Mouse (Mus musculus) intestine, embryonic 14.5 days (tissue): ENCODE measurements at regions not wholly inside any gene's neighbourhood (a gene's known extent, or its start where the extent isn't known, plus 50 kb on each side); places are given as distances from the start of the nearest gene placed in this dataset.

Experiments used
- ATAC-seq: fragments of 200-750 bp; cut with Nextera tagmentation; replicated peaks from 2 replicates; pipeline ENCODE4 v1.8.0; 2017; ENCODE audit warnings: low read depth, moderate number of reproducible peaks, moderate TSS enrichment, moderate library complexity; ENCODE audit not compliant: low FRiP score, low TSS enrichment
- DNase-seq: peaks from one replicate; pipeline ENCODE4 v3.0.0-alpha.2; 2018; ENCODE audit warnings: low spot score
- H3K27ac ChIP-seq: fragments of 300-500 bp; sonication (generic); 2 replicates; pipeline ENCODE4 v1.5.1; 2014; ENCODE audit warnings: low read depth, mild to moderate bottlenecking, control low read depth
- H3K27me3 ChIP-seq: fragments of 300-500 bp; sonication (generic); replicated peaks from 2 replicates; pipeline ENCODE4 v1.6.1; 2014; ENCODE audit warnings: low read length, control low read depth; ENCODE audit not compliant: control insufficient read depth, insufficient read depth
- H3K36me3 ChIP-seq: fragments of 300-500 bp; sonication (generic); 2 replicates; pipeline ENCODE4 v1.6.1; 2014; ENCODE audit warnings: low read length, control low read depth; ENCODE audit not compliant: control insufficient read depth, insufficient read depth
- H3K4me1 ChIP-seq: fragments of 300-500 bp; sonication (generic); replicated peaks from 2 replicates; pipeline ENCODE4 v1.6.1; 2014; ENCODE audit warnings: low read length, control low read depth, mixed read lengths; ENCODE audit not compliant: control insufficient read depth, insufficient read depth
- H3K4me2 ChIP-seq: fragments of 300-500 bp; sonication (generic); 2 replicates; pipeline ENCODE4 v1.6.1; 2014; ENCODE audit warnings: low read length
- H3K4me3 ChIP-seq: fragments of 300-500 bp; sonication (generic); 2 replicates; pipeline ENCODE4 v1.5.1; 2014; ENCODE audit warnings: low read depth, low read length, control low read depth, mixed read lengths
- H3K9ac ChIP-seq: fragments of 300-500 bp; sonication (generic); 2 replicates; pipeline ENCODE4 v1.6.1; 2014; ENCODE audit warnings: mild to moderate bottlenecking, low read length
- H3K9me3 ChIP-seq: fragments of 300-500 bp; sonication (generic); 2 replicates; pipeline ENCODE4 v1.6.1; 2016; ENCODE audit warnings: low read length, control low read depth; ENCODE audit not compliant: control insufficient read depth
- WGBS: fragments of 180-500 bp; shearing (Covaris S2); extraction: QIAGEN DNeasy Blood & Tissue Kit; methylation state at CpG from one replicate; pipeline ENCODE4 v1.1.7; 2014; 5-methylcytosine and 5-hydroxymethylcytosine counted together

DNA sequence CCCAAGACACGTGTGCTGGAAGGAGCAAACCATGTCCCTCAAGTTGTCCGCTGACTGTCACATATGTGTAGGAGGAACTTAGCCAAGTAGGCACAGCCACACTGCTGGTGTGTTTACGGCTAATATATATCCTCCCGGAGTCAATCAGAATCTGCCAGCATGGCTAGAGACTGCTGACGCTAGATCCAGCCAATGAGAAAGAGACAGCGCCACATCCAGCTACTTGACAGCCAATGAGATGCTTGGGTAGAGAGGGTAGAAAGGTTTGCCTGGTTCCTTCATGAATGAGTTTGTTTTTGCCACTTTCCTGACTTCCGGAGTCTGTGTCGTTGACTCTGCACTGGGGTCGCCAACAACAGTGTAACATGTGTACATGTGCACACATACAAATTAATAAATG lies 387.0 kb downstream of the Adam3 start:
- 88% methylated on average over 9 of the region's 9 CpGs for WGBS
- ATAC-seq, result no peak
- no peak for DNase-seq
- Histone ChIP-seq H3K4me1 (no peaks in the 10 kb centered on the region), H3K9me3 (no peaks in the 10 kb centered on the region), H3K9ac (no peak overlapping the region), H3K27me3 (no peaks in the 10 kb centered on the region), H3K27ac (no peak overlapping the region), H3K36me3 (no peaks in the 10 kb centered on the region), H3K4me2 (no peak overlapping the region), H3K4me3 (no peak overlapping the region)

DNA sequence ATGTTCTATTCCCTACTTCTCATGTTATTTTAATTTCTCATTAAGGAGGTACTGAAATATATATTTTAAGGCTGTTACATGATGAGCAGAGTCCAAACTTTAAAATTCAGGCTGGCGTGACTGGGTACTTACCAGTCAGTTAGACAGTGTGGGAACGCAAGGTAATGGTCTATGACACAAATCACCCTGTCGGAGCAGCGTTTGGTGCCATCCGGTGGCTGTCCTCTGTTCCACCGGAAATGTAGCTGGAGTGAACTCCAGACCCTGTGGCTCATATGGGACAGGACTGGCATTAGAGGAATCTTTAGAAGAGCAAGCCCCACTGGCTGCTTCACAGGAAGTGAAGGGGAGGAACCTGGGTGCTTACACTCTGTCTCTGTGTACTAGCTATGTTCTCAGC lies 388.0 kb downstream of the Adam3 start:
- H3K4me3 ChIP-seq, result no peak overlapping the region
- no peak overlapping the region for H3K4me2 ChIP-seq
- WGBS, result 47% methylated on average over 6 of the region's 6 CpGs
- no peak overlapping the region for H3K9ac ChIP-seq
- H3K36me3 ChIP-seq, result no peaks in the 10 kb centered on the region
- H3K4me1 ChIP-seq, result no peaks in the 10 kb centered on the region
- H3K27me3 ChIP-seq, result no peaks in the 10 kb centered on the region
- no peak overlapping the region for H3K27ac ChIP-seq
- H3K9me3 ChIP-seq, result no peaks in the 10 kb centered on the region
- DNase-seq, result peak; percentile 53
- no peak for ATAC-seq

DNA sequence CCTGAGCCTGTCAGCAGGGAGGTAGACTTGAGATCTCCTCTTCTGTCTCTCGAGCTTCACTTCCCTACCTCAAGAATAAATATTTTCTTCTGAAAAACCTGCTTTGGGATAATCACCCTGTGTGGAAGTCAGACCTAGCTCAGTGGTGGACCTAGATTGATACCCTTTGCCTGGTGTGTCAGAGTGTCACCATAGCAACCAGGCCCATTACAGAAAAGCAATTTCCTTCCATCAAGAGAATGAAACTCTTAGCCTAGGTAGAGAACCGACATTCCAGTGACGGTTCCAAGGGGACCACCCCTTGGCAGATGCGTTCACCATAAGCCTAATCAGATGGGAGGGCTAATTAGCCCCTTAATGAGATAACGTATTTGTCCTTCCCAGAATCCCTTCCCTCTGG lies 389.9 kb downstream of the Adam3 start:
- WGBS, result 41% methylated on average over 5 of the region's 5 CpGs
- H3K9me3 ChIP-seq, result no peaks in the 10 kb centered on the region
- no peaks in the 10 kb centered on the region for H3K36me3 ChIP-seq
- H3K27me3 ChIP-seq, result no peaks in the 10 kb centered on the region
- H3K4me3 ChIP-seq, result no peak overlapping the region
- no peak for ATAC-seq
- no peaks in the 10 kb centered on the region for H3K4me1 ChIP-seq
- no peak for DNase-seq
- no peak overlapping the region for H3K4me2 ChIP-seq
- no peak overlapping the region for H3K9ac ChIP-seq
- no peak overlapping the region for H3K27ac ChIP-seq

DNA sequence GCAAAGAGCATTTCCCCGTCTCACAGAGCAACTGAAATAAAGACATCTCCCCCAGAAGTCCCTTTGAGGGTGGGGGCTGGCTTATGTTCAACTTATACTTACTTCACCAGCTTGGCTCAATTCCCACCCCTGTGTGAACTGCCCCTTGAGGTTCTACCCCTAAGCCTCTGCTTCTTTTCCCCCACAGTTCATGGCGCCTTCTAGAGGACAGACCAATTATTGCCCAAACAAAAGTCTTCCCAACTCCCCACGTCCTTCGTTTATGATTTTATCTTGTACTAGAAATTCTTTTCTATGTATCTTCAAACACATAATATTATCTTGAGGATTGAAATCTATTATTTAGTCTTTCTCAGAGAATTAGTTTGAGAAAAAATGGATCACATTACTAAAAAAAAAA lies 391.9 kb downstream of the Adam3 start:
- Histone ChIP-seq H3K4me3 (no peak overlapping the region), H3K27me3 (no peaks in the 10 kb centered on the region), H3K9me3 (no peaks in the 10 kb centered on the region), H3K36me3 (no peaks in the 10 kb centered on the region), H3K27ac (no peak overlapping the region), H3K9ac (no peak overlapping the region), H3K4me2 (no peak overlapping the region), H3K4me1 (no peaks in the 10 kb centered on the region)
- DNase-seq (peak; percentile 47), ATAC-seq (no peak)
- 85% methylated on average over 4 of the region's 4 CpGs for WGBS

DNA sequence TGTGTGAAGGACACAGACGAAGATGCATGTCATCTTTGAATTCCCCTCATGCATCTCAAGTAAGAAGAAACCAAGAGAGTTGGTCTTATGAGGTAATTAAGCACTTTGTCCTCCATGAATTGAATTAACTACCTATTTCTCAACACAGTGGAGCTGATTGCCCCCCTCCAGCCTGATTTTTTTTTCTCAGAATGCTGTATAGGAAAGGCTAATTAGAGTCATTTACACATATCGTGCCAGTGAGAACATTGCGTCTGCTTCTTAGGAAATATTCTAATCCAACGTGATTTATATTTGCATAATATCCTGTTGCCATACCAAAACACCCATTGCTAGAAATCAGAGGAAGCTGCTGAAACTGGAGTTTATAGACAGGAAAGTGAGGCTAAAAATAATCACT lies 414.8 kb downstream of the Adam3 start:
- H3K9ac ChIP-seq, result no peak overlapping the region
- H3K4me2 ChIP-seq, result no peak overlapping the region
- no peak overlapping the region for H3K4me3 ChIP-seq
- no peaks in the 10 kb centered on the region for H3K9me3 ChIP-seq
- H3K36me3 ChIP-seq, result no peaks in the 10 kb centered on the region
- H3K27me3 ChIP-seq, result no peaks in the 10 kb centered on the region
- H3K27ac ChIP-seq, result no peak overlapping the region
- H3K4me1 ChIP-seq, result no peaks in the 10 kb centered on the region
- no peak for DNase-seq
- 78% methylated on average over 4 of the region's 4 CpGs for WGBS
- ATAC-seq, result no peak

DNA sequence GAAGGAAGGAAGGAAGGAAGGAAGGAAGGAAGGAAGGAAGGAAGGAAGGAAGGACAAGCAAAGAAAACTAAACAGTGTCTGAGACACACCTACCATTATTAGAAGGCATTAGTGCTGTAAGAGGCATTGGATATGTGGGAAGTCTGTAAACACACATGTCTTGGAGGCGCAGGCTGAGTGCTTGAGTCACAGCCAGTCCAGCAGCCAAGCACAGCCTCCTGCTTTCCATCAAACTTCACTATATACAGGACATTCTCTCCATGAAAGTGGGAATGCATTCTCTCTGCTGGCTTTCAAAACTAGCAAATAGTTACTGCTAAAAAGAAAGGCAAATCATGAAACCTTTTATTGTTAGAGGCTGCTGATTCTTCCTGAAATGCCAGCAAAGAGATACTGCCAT lies 431.1 kb downstream of the Adam3 start:
- DNase-seq (no peak), ATAC-seq (no peak)
- Histone ChIP-seq H3K27me3 (no peaks in the 10 kb centered on the region), H3K4me1 (0 out of 2 replicates have a peak, but pooled peaks cover 3% of the 10 kb centered on the region), H3K9ac (no peak overlapping the region), H3K27ac (no peak overlapping the region), H3K36me3 (no peaks in the 10 kb centered on the region), H3K4me2 (no peak overlapping the region), H3K9me3 (peaks cover 8% of the 10 kb centered on the region; the same call in 1 of the 2 replicates), H3K4me3 (no peak overlapping the region)
- WGBS, result 41% methylated on average over 1 of the region's 1 CpGs

DNA sequence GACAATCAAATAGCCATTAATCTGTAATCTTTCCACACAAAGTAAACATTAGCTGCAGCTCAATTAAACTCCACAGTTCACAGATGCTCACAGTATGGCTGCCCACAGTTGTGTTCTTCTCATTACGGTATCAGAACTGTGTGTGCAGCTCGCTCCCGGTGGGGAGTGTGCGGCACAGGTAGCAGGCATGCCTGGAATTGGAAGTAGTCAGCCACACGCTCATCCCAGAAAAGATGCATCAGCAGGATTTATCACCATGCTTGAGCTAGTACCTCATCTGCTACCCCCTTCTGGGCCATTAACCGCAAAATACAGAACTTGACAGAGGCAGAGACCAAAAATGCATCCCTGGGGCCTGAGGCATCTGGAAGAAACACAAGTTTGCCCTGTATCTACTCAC lies 437.8 kb downstream of the Adam3 start:
- ATAC-seq (no peak), DNase-seq (no peak)
- H3K9ac ChIP-seq, result no peak overlapping the region
- no peaks in the 10 kb centered on the region for H3K4me1 ChIP-seq
- peaks cover 12% of the 10 kb centered on the region; the same call in 1 of the 2 replicates for H3K9me3 ChIP-seq
- H3K4me2 ChIP-seq, result no peak overlapping the region
- WGBS, result 79% methylated on average over 6 of the region's 6 CpGs
- H3K27ac ChIP-seq, result no peak overlapping the region
- H3K4me3 ChIP-seq, result no peak overlapping the region
- no peaks in the 10 kb centered on the region for H3K27me3 ChIP-seq
- no peaks in the 10 kb centered on the region for H3K36me3 ChIP-seq

DNA sequence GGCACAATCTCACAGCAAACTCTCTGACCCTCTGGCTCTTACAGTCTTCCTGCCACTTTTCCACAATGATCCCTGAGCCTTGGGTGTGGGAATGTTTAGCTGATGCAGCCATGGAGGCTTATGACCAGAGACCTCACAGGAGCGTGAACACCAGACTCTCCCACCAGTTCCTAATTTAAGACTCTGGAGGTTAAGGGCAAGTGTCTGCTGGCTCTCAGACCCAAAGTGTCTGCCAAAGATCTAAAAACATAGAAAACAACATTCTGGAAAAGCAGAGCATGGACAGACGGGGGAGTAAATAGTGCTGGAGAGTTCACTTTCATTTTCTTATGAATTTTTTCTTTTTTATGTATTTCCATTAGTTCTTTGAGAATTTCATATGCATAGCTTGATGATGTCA lies 440.7 kb downstream of the Adam3 start:
- no peak for DNase-seq

DNA sequence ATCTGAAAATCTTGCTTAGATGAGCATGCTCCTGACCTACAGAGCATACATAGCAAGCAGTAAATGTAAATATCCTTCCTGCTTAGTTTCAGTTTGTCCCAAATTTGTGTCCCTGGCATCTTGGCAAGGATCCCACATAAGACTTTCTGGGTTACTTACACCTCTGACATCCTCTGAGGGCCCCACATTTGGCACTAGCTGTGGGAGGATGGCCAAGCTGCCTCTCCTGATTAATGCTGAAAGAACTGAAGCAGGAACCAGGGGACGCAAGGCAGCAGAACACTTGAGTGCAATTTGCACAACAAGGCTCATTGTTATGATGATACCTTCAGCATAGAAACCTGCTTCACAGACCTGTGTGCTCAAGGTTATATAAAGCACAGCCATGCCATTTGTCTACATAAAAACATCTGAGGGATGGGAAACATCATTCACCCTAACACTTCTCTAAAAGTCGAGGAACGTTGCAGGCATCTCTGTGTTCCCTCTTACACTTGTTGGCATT lies 441.7 kb downstream of the Adam3 start:
- 60% methylated on average over 3 of the region's 3 CpGs for WGBS
- Histone ChIP-seq H3K27me3 (no peaks in the 10 kb centered on the region), H3K9me3 (peaks cover 3% of the 10 kb centered on the region; the same call in 1 of the 2 replicates), H3K27ac (no peak overlapping the region), H3K4me3 (no peak overlapping the region), H3K4me2 (no peak overlapping the region), H3K9ac (no peak overlapping the region), H3K36me3 (no peaks in the 10 kb centered on the region), H3K4me1 (no peaks in the 10 kb centered on the region)
- ATAC-seq (no peak), DNase-seq (no peak)

More for the DNA sequence above, 440.7 kb downstream of the Adam3 start:
- peaks cover 3% of the 10 kb centered on the region; the same call in 1 of the 2 replicates for H3K9me3 ChIP-seq
- ATAC-seq, result no peak
- H3K4me1 ChIP-seq, result no peaks in the 10 kb centered on the region
- H3K9ac ChIP-seq, result no peak overlapping the region
- no peaks in the 10 kb centered on the region for H3K27me3 ChIP-seq
- no peak overlapping the region for H3K4me2 ChIP-seq
- 62% methylated on average over 2 of the region's 2 CpGs for WGBS
- H3K36me3 ChIP-seq, result no peaks in the 10 kb centered on the region
- no peak overlapping the region for H3K4me3 ChIP-seq
- no peak overlapping the region for H3K27ac ChIP-seq
